25 mouse cellular contexts compared by ENCODE assay signal in genomic region chr8:89649207-89649890, GRCm38 (mm10).
"Had no signal": no experiment of that assay in that cellular context is flagged by ENCODE, and none has a peak within 500 bp of the region (broad histone marks: within the 10 kb centered on the region; RNA-seq: fewer than 3 reads in every experiment).

No protein-coding gene starts in this region.

- DNase-seq: gastrocnemius, postnatal 14 days; gastrocnemius, postnatal 36 days; heart, adult 2 months; heart, postnatal 10 days; heart, postnatal 4 days; kidney, adult 11 months; kidney, adult 2 months; kidney, adult 9 months; kidney, postnatal 14 days; kidney, postnatal 36 days; layer of hippocampus, adult 9-11 months; layer of hippocampus, postnatal 36 days; left cerebral cortex, postnatal 4 days had no signal

- H3K27me3 ChIP-seq: heart, embryonic 12.5 days; intestine, embryonic 15.5 days; kidney, embryonic 15.5 days; liver, embryonic 12.5 days had no signal

- H3K4me2 ChIP-seq: heart, embryonic 12.5 days; hindbrain, embryonic 14.5 days; intestine, embryonic 15.5 days; kidney, embryonic 15.5 days; limb, embryonic 13.5 days; limb, embryonic 15.5 days; liver, embryonic 12.5 days had no signal

- ATAC-seq: hindbrain, embryonic 16.5 days; inflammation-experienced regulatory T-cells, adult 6 months; intestine, embryonic 15.5 days; liver, embryonic 12.5 days had no signal

- H3K4me3 ChIP-seq: heart, adult 2 months; heart, embryonic 10.5 days; heart, embryonic 12.5 days; intestine, embryonic 15.5 days; kidney, embryonic 15.5 days; limb, embryonic 13.5 days; limb, embryonic 15.5 days; liver, embryonic 12.5 days had no signal

- H3K9me3 ChIP-seq: heart, embryonic 10.5 days; heart, embryonic 12.5 days; intestine, embryonic 15.5 days; kidney, embryonic 15.5 days; limb, embryonic 13.5 days; limb, embryonic 15.5 days; liver, embryonic 12.5 days had no signal

- H3K36me3 ChIP-seq: heart, embryonic 10.5 days; heart, embryonic 12.5 days; intestine, embryonic 15.5 days; kidney, embryonic 15.5 days; limb, embryonic 13.5 days; limb, embryonic 15.5 days; liver, embryonic 12.5 days had no signal

- H3K27ac ChIP-seq: heart, adult 2 months; heart, embryonic 10.5 days; hindbrain, embryonic 14.5 days; intestine, embryonic 15.5 days; kidney, embryonic 15.5 days; kidney, postnatal 0 days; limb, embryonic 13.5 days; limb, embryonic 15.5 days; liver, embryonic 12.5 days; liver, embryonic 14.5 days had no signal

- H3K9ac ChIP-seq: heart, embryonic 12.5 days; hindbrain, embryonic 14.5 days; intestine, embryonic 15.5 days; kidney, embryonic 15.5 days; limb, embryonic 13.5 days; limb, embryonic 15.5 days; liver, embryonic 12.5 days; liver, embryonic 14.5 days had no signal

- H3K4me1 ChIP-seq: heart, embryonic 10.5 days; heart, embryonic 12.5 days; intestine, embryonic 15.5 days; limb, embryonic 15.5 days; liver, embryonic 12.5 days had no signal
